Mouse (Mus musculus) C2C12 (cell line): ENCODE measurements at regions not wholly inside any gene's neighbourhood (a gene's known extent, or its start where the extent isn't known, plus 50 kb on each side); places are given as distances from the start of the nearest gene placed in this dataset.

ENCODE experiments used
- CTCF ChIP-seq: IDR thresholded peaks from one replicate; pipeline ENCODE4 v1.5.1; 2011; ENCODE audit not compliant: control insufficient read depth, insufficient read depth, insufficient read length
- MAX ChIP-seq: IDR thresholded peaks from one replicate; pipeline ENCODE4 v1.6.1; 2011; ENCODE audit warnings: mild to moderate bottlenecking, control low read depth

- TF ChIP-seq CTCF, result no peak
- no peak for TF ChIP-seq MAX
Observed at GRCm38 (mm10) chr3:52801446-52801845, 215.6 kb downstream of the Cog6 start.
